Mouse (Mus musculus): Measurements from ENCODE around the gene Nck1. TPM values are rescaled to one million over a fixed set of nuclear protein-coding genes. Genes with fewer than 3 reads are reported as not detected.

The Nck1 gene
- polyA plus RNA-seq, 1 experiment from 2014 or later = 79.6 TPM

DNA sequence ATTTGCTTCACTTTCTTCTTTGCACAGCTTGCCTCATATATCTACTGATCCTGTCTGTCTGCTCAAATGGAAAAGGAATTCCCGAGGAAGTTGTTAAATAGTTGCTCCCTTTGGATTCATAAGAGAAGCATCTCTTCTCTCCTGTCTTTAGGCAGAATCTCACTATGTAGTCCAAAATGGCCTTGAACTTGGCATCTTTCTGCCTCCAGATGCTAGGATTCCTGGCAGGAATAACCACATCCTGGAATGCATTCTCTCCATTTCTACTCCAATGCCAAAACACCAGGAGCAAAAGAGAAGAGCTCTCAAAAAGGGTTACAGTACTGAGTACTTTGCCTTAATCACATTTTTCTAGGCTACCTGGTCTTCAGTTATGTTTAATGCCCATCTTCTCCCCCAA is 14.6 kb downstream of the Nck1 start:
- Histone ChIP-seq H3K27ac (no peak overlapping the region), H3K9ac (no peak overlapping the region), H3K27me3 (no peaks in the 10 kb centered on the region), H3K36me3 (0 out of 2 replicates have a peak, but pooled peaks cover 6% of the 10 kb centered on the region), H3K9me3 (no peaks in the 10 kb centered on the region), H3K4me3 (no peak overlapping the region), H3K4me2 (replicated peaks) (no peak overlapping the region), H3K4me1 (no peaks in the 10 kb centered on the region)
- WGBS = 76% methylated on average over 1 of the region's 1 CpGs
- no peak for ATAC-seq (ENCODE audit: insufficient number of reproducible peaks, insufficient read depth, low FRiP score, low TSS enrichment)

DNA sequence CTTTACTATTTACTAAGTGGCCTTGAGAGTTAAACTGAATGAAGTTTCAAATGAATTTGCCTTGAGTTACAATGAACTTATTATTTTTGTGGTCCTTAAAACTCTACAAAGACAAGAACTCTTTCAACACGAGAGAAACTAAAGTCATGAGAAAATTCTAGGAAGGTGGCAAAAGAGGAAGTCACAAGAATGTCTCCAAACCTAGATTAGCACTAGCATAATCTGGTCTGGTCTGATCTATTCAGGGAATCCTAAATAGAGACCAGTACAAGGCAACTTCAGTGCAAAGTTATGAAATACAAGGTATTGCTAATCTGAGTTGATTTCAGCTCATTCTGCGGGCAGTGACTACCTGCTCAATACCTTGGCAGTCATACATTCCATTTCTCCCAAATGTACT is 20.7 kb downstream of the Nck1 start:
- no peak for ATAC-seq (ENCODE audit: insufficient number of reproducible peaks, insufficient read depth, low FRiP score, low TSS enrichment)
- H3K9ac ChIP-seq = no peak overlapping the region
- H3K27me3 ChIP-seq = no peaks in the 10 kb centered on the region
- 90% methylated on average over 2 of the region's 2 CpGs for WGBS
- H3K4me2 ChIP-seq (replicated peaks) = no peak overlapping the region
- H3K9me3 ChIP-seq = no peaks in the 10 kb centered on the region
- no peak overlapping the region for H3K4me3 ChIP-seq
- 0 out of 2 replicates have a peak, but pooled peaks cover 6% of the 10 kb centered on the region for H3K36me3 ChIP-seq
- no peak overlapping the region for H3K27ac ChIP-seq
- no peaks in the 10 kb centered on the region for H3K4me1 ChIP-seq

DNA sequence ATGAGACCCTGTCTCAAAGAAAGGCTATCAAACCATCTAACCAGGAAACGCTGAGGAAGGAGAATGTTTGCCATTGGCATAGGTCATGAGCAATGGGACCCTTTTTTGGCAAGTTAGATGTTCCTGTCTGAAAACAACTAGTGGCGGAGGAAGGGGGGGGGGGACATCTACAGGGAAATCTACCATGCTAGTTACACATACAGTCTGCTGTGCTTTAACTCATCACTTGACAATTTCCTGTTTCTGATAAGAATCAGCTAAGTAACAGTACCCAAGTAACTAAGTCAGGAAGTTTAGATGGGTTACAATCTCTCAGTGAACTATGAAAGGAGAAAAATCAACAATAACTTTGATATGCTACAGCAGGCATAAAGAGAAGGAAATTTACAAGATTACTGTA is 23.9 kb downstream of the Nck1 start:
- no peak overlapping the region for H3K9ac ChIP-seq
- WGBS = 69% methylated on average over 2 of the region's 2 CpGs

DNA sequence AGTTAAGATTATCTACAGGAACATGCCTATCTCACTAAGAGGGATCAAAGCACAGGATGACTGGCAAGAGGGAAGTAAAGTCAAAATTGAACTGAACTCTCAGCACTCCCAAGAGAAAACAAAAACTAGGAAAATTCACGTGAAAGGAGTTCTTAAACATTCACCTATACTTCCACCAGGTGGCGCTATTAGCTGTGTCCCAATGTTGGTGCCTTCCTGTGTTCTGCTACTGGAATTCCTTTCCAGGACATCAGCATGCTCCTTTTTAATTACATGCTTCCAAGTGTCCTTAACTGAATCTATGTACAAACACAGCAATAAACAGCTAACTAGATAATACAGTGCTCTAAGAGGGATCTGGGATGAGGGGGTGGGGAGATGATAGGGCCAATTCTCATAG is 25.3 kb downstream of the Nck1 start:
- H3K9ac ChIP-seq = no peak overlapping the region
- no peaks in the 10 kb centered on the region for H3K27me3 ChIP-seq
- 3% methylated on average over 2 of the region's 2 CpGs for WGBS
- no peak overlapping the region for H3K4me2 ChIP-seq (replicated peaks)
- no peaks in the 10 kb centered on the region for H3K36me3 ChIP-seq
- no peak overlapping the region for H3K27ac ChIP-seq
- H3K4me1 ChIP-seq = no peaks in the 10 kb centered on the region
- no peak for ATAC-seq (ENCODE audit: insufficient number of reproducible peaks, insufficient read depth, low FRiP score, low TSS enrichment)
- no peaks in the 10 kb centered on the region for H3K9me3 ChIP-seq
- H3K4me3 ChIP-seq = no peak overlapping the region

More for the DNA sequence above, 23.9 kb downstream of the Nck1 start:
- H3K27ac ChIP-seq = no peak overlapping the region
- H3K4me2 ChIP-seq (replicated peaks) = no peak overlapping the region
- no peaks in the 10 kb centered on the region for H3K27me3 ChIP-seq
- no peak overlapping the region for H3K4me3 ChIP-seq
- H3K36me3 ChIP-seq = no peaks in the 10 kb centered on the region
- H3K4me1 ChIP-seq = no peaks in the 10 kb centered on the region
- no peaks in the 10 kb centered on the region for H3K9me3 ChIP-seq
- ATAC-seq (ENCODE audit: insufficient number of reproducible peaks, insufficient read depth, low FRiP score, low TSS enrichment) = no peak

DNA sequence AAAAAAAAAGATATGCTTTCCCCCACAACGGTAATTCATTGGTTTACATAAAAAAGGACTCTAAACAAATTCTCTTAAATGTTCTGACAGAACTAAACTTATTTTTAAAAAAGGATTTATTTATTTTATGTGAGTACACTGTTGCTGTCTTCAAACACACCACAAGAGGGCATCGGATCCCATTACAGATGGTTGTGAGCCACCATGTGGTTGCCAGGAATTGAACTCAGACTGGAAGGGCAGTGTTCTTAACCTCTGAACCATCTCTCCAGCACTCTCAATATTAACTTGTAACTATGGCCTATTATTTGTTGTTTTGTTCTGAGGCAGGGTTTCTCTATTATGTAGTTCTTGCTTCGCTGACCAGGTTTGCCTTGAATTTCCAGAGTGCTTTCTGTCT is 25.9 kb downstream of the Nck1 start:
- Histone ChIP-seq H3K27me3 (no peaks in the 10 kb centered on the region), H3K4me2 (replicated peaks) (no peak overlapping the region), H3K9me3 (no peaks in the 10 kb centered on the region), H3K27ac (no peak overlapping the region), H3K4me1 (no peaks in the 10 kb centered on the region), H3K4me3 (no peak overlapping the region), H3K36me3 (no peaks in the 10 kb centered on the region), H3K9ac (no peak overlapping the region)
- WGBS = 94% methylated on average over 3 of the region's 3 CpGs
- no peak for ATAC-seq (ENCODE audit: insufficient number of reproducible peaks, insufficient read depth, low FRiP score, low TSS enrichment)

DNA sequence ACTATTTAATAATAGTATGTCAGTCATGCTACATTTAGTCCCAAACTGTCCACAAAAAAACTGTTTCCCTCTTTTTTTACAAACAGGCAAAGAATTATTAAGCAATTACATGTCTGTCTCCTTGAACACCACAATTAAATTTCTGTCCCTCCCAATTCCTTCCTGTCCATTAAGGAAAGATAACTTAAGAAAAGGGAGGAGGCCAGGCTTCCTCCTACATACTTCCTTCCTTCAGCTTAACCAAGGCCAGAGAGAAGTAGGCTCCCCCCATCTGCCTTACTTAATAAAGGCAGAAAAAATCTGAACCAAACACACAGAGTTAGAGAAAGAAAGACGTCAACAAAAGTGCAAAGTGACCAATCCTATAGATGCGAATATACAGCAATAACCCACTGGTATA is 38.4 kb downstream of the Nck1 start:
- WGBS = 92% methylated on average over 2 of the region's 2 CpGs
- no peak for ATAC-seq (ENCODE audit: insufficient number of reproducible peaks, insufficient read depth, low FRiP score, low TSS enrichment)

DNA sequence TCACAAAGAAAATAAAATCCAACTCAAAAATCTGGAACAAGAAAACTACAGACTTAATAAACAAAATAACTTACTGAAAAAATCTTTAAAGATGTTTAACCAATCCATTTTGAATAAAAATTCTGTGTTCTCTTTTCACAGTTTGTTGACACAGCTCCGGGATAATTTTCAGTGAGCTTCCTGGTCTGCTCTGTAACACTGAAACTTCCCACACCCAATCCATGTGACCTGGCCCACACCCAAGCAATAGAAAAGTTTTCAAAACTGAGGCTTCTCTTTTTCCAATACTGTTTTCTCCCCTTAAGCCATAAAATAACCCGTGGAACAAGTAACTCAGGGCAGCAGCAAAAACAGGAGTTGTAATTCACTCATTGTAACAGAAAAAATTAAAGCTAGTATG is 39.3 kb downstream of the Nck1 start:
- no peak overlapping the region for H3K27ac ChIP-seq
- H3K4me1 ChIP-seq = peaks cover 8% of the 10 kb centered on the region; the same call in 1 of the 2 replicates
- WGBS = 50% methylated on average over 2 of the region's 2 CpGs
- H3K9me3 ChIP-seq = no peaks in the 10 kb centered on the region
- no peak overlapping the region for H3K4me3 ChIP-seq
- H3K27me3 ChIP-seq = no peaks in the 10 kb centered on the region
- H3K4me2 ChIP-seq (replicated peaks) = no peak overlapping the region
- ATAC-seq (ENCODE audit: insufficient number of reproducible peaks, insufficient read depth, low FRiP score, low TSS enrichment) = no peak
- H3K36me3 ChIP-seq = 0 out of 2 replicates have a peak, but pooled peaks cover 2% of the 10 kb centered on the region
- no peak overlapping the region for H3K9ac ChIP-seq

More for the DNA sequence above, 38.4 kb downstream of the Nck1 start:
- Histone ChIP-seq H3K4me2 (replicated peaks) (no peak overlapping the region), H3K27ac (no peak overlapping the region), H3K4me1 (peaks cover 10% of the 10 kb centered on the region; the same call in 1 of the 2 replicates), H3K4me3 (no peak overlapping the region), H3K9me3 (no peaks in the 10 kb centered on the region), H3K9ac (no peak overlapping the region), H3K36me3 (no peaks in the 10 kb centered on the region), H3K27me3 (no peaks in the 10 kb centered on the region)

DNA sequence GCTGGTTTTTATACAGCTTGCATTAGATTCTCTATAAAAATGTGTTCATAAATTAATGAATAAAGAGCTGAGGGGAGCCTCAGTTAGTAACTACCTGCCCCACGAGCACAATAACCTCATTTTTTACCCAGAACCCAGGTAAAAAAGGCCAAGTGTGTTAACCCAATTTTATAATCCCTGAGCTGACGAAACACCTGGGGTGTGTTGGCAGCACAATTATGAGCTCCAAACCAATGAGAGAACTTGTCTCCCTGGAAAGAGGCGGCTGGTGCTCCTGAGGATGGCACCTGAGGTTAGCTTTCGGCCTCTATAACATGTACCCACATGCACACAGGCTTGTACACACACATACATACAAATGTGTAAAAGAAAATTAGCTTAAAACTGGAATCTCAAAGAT is 40.4 kb downstream of the Nck1 start:
- ATAC-seq (ENCODE audit: insufficient number of reproducible peaks, insufficient read depth, low FRiP score, low TSS enrichment) = no peak
- WGBS = 94% methylated on average over 4 of the region's 4 CpGs
- Histone ChIP-seq H3K27ac (no peak overlapping the region), H3K36me3 (0 out of 2 replicates have a peak, but pooled peaks cover 2% of the 10 kb centered on the region), H3K27me3 (no peaks in the 10 kb centered on the region), H3K4me3 (no peak overlapping the region), H3K4me2 (replicated peaks) (no peak overlapping the region), H3K9me3 (no peaks in the 10 kb centered on the region), H3K4me1 (peaks cover under 1% of the 10 kb centered on the region; the same call in 1 of the 2 replicates), H3K9ac (no peak overlapping the region)

DNA sequence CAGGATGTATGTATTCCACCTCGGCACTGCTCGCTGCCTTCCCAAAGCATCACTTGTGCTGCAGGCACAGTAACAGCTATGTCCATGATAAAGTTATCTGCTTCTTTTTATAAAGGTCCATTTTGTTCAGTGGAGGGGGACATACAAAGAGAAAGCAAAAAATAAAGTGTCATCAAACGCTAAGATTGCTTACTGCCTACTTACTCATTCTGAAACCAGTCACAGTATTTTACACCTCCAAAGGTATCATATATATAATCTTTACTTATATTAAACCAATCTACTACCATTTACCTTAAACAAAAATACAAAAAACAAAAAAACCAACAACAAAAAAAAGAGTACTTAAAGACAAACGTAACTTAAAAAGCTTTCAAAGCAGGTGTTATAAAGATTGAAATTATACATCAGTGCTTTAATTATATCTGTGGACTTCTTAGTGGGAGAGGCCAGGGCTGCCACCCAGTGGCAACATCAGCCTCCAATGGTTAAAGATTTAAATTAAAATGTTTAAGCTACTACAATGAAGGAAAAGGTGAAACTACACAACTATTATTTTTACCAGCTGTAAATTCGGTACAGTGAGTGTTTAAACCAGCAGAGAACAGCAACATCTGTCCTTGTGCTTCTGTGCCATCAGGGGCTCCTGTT is 52.2 kb downstream of the Nck1 start:
- WGBS = 91% methylated on average over 5 of the region's 5 CpGs
- Histone ChIP-seq H3K9ac (no peak overlapping the region), H3K4me1 (no peaks in the 10 kb centered on the region; the same call in 1 of the 2 replicates), H3K27ac (no peak overlapping the region), H3K4me3 (no peak overlapping the region), H3K9me3 (no peaks in the 10 kb centered on the region), H3K27me3 (no peaks in the 10 kb centered on the region), H3K4me2 (replicated peaks) (no peak overlapping the region), H3K36me3 (0 out of 2 replicates have a peak, but pooled peaks cover 7% of the 10 kb centered on the region)
- no peak for ATAC-seq (ENCODE audit: insufficient number of reproducible peaks, insufficient read depth, low FRiP score, low TSS enrichment)

DNA sequence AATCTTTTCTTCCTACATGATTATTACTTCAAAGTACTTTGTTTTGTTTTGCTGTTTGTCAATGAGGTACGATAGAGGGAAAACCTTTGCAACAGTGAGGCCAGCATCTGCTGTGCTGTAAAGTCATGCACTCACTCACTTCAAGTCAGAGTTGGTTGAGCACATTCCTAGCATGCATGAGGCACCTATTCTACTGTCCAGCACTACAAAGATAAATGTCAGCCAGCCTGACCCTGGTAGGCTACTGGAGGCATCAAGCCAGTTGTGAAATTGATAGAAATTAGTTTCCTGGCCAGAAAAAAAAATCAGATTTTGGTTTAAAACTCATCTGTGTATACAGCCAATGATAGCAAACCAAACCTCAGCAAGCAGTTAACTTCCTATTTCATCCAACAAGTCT is 54.5 kb downstream of the Nck1 start:
- ATAC-seq (ENCODE audit: insufficient number of reproducible peaks, insufficient read depth, low FRiP score, low TSS enrichment) = no peak
- no peaks in the 10 kb centered on the region for H3K9me3 ChIP-seq

DNA sequence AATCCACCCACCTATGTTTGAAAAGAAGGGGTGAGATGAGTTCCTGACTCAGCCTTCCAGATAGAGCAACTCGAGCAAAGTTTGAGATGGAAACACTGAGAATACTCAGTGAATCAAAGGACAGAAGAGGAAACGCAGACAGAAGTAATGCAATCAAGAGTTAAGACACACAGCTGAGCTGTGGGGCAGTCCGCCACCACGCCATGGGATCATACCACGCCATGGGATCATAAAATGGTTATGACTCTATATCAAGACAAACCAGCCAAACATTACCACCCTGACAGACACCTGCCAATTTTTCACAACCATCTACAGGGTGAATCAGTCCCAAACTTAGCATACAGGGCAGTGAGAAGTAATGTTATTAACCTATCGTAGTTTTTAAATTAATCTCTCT is 57.0 kb downstream of the Nck1 start:
- Histone ChIP-seq H3K4me2 (replicated peaks) (no peak overlapping the region), H3K36me3 (0 out of 2 replicates have a peak, but pooled peaks cover 5% of the 10 kb centered on the region), H3K4me3 (no peak overlapping the region), H3K9ac (no peak overlapping the region), H3K4me1 (peaks cover 10% of the 10 kb centered on the region; the same call in 1 of the 2 replicates), H3K27ac (no peak overlapping the region), H3K27me3 (no peaks in the 10 kb centered on the region), H3K9me3 (no peaks in the 10 kb centered on the region)
- ATAC-seq (ENCODE audit: insufficient number of reproducible peaks, insufficient read depth, low FRiP score, low TSS enrichment) = no peak
- WGBS = 93% methylated on average over 6 of the region's 6 CpGs

More for the DNA sequence above, 54.5 kb downstream of the Nck1 start:
- no peak overlapping the region for H3K27ac ChIP-seq
- H3K9ac ChIP-seq = no peak overlapping the region
- H3K4me2 ChIP-seq (replicated peaks) = no peak overlapping the region
- H3K36me3 ChIP-seq = 0 out of 2 replicates have a peak, but pooled peaks cover 4% of the 10 kb centered on the region
- no peak overlapping the region for H3K4me3 ChIP-seq
- WGBS = 89% methylated on average over 1 of the region's 1 CpGs
- H3K27me3 ChIP-seq = no peaks in the 10 kb centered on the region
- peaks cover 10% of the 10 kb centered on the region; the same call in 1 of the 2 replicates for H3K4me1 ChIP-seq

DNA sequence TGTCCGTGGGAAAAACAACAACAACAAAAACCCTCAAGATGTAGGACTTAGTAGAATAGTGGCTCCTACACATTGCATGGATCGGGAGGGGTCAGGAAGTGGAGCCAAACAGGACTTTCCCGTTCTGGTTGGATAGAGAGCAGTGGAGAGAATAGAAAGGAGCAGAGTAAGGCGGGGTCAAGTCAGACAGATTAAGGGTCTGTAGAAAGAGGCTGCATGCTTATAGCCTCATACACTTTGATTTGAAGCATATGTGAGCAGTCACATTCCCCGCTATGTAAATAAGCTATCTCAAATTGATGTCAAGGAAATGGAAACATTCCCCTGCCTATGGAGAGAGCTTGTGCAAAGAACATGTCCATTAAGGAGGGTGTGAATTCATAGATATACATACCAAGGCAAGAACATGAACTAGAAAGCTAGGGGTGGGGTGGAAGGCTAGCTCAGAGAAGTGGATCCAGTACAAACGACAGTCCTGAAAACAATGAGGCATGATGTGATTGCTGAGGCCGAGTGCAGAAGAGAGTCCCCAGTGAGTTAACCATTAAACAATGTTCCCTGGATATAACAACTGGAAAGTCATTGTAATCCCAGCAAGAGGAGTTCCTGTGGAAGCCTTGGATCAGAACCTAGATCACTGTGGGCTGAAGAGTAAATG is 57.7 kb downstream of the Nck1 start:
- peaks cover 10% of the 10 kb centered on the region; the same call in 1 of the 2 replicates for H3K4me1 ChIP-seq
- no peak overlapping the region for H3K4me2 ChIP-seq (replicated peaks)
- 0 out of 2 replicates have a peak, but pooled peaks cover 5% of the 10 kb centered on the region for H3K36me3 ChIP-seq
- H3K9me3 ChIP-seq = no peaks in the 10 kb centered on the region
- peak; percentile 47; the same call in 1 of the 2 replicates for ATAC-seq (ENCODE audit: insufficient number of reproducible peaks, insufficient read depth, low FRiP score, low TSS enrichment)
- H3K4me3 ChIP-seq = no peak overlapping the region
- H3K27me3 ChIP-seq = no peaks in the 10 kb centered on the region
- H3K9ac ChIP-seq = no peak overlapping the region
- H3K27ac ChIP-seq = 0 out of 2 replicates have a peak overlapping the region, but pooled peaks have one; percentile 41
- WGBS = 43% methylated on average over 7 of the region's 7 CpGs

Data from embryonic facial prominence, embryonic 12.5 days (tissue).